Mouse (Mus musculus): ENCODE data around the gene Afmid.
A peak's percentile ranks its signal among the peaks of the same experiment; 100 is the strongest.

Gene Afmid

DNA sequence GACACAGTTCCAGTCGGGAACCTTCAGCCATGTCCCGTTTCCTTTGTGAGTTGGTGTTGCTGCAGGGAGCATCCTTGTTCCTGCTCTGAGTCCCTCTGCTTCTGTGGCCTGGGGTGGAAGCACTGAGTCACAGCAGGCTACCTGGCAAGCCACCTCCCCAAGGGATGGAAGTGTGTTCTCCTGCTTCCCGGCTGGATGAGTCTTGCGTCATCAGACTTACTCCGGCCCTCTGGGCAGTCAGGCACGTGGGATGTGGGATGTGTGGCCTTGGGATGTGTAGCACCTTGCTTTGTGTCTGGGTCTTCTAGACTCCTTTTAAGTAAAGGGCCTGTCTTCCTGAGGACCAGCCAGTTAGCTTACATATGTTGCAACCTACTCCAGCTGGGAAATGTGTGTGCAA lies 54.0 kb downstream of the Afmid start:
- DNase-seq (ENCODE audit: low spot score), result no peak

GRCm38 (mm10) chr11:117880336-117880976 lies 54.7 kb downstream of the Afmid start:
- DNase-seq (ENCODE audit: low spot score), result no peak

DNA sequence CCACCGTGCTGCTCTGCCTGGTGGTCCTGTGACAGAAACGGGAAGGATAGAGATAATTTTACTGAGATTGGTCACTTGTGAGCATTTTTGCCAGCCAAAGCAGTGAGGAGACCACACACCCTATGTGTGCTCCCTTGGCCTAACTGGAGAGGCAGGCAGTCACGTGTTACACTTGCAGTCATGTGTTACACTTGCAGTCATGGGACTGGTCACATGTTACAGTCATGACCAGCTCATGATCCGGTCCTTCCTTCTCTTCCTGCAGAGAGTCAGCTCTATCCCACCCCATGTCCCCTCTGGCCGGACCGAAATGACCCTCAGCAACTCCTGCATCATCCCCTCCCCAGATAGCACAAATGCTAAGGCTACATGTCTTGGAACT lies 55.2 kb downstream of the Afmid start:
- no peak for DNase-seq (ENCODE audit: low spot score)

GRCm38 (mm10) chr11:117881787-117882186 lies 56.1 kb downstream of the Afmid start:
- no peak for DNase-seq (ENCODE audit: low spot score)

DNA sequence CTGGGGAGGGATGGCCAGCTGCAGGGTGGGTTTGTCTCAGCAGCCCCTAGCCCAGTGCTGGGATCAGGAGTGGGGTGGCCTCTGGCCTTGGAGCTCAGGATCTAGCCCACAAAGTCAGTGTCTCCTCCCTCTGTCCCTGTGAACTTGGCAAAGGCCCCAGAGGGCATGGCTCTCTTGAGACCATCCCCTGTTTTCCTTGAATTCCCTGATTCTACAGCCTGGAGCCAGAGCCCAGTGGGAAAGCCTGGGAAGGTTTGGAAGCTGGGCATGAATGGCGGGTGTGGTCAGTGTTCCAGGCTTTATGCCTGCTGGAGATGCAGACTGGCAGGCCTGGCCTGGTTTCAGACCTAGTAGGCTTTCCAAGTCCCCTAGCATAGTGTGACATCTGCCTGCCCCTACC lies 56.5 kb downstream of the Afmid start:
- no peak for DNase-seq (ENCODE audit: low spot score)

GRCm38 (mm10) chr11:117886000-117886399 lies 60.3 kb downstream of the Afmid start:
- DNase-seq (ENCODE audit: low spot score), result no peak

DNA sequence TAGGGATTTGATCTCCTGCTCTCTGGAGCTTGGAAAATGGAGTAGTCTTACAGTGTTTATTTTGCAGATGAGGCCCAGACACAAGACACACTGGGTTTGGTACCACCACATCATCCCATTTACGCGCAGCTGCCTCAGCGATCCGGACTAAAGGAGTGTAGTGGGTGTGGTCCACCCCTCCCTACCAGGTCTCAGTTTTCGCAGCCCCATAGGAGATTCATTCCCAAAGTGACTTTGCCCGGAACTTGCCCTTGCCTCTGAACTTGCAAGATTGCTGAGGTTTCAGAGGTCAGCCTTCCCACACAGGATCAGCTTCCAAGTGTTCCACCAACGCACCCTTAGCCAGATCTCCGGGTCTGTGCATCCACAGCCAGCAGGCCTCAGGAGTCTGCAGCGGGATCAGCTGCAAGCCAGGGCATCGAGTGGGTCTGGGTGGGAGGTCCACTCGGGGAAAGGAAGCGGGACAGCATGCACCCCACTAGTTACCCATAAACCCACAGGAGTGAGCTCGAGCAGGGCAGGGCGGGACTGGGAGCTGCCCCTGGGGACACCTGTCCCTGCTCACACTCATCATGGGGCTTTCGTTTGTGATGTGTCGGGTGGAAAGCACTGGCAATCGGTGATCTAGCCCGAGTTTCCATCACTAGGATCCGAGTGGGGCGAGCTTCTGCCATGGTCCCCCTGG lies 62.6 kb downstream of the Afmid start:
- no peak for DNase-seq (ENCODE audit: low spot score)

DNA sequence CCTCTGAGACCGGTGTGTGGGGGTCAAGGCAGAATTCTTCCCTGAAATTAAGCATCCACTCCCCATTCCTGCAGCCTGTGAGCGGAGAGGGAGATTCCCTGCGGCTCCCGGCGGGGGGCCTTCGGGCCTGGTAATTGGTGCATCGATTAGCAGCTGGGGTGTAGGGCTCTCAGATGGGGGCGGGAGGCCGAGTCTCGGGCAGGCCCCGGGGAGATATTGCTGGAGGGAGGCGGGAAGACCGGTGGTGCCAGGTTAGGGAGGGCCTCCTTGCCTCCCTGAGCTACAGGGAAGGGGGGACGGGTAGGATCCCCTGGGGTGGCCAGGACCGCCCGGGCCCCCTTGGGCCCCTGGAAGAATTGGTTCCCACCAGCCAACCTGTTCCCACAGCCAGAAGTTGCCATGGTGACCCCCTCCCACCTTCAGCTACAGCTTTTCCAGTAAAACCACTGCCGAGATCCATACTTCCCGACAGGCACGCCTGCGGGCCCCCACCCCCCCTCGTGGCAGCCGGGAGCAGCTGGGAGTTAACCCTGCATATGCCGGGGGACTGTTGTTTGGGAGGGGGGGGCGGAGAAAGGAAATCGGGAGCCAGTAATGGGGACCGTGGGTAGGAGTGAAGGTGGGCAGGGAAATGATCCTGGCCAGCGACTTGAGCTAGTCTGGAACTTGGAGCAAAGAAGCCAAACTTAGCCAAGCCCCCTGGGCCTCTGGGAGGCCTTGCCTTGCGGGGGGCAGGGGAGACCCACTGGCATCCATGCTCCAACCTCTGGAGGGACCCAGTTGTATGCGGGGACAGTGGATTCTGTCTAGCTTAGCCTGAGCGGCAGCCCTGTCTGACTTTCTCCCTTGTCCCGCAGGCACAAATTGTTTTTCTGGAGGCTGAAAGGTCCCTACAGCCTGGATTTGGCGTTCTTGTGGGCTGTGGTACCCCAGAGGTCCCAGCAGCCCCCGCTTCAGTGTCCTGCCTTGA lies 63.4 kb downstream of the Afmid start:
- peak; percentile 73 for DNase-seq (ENCODE audit: low spot score)

All from testis, postnatal 10 days (tissue).